Comparison of ENCODE assay signal across 16 mouse cellular contexts in genomic region chr9:114549117-114549516, GRCm38 (mm10). TPM values are rescaled to one million over a fixed set of nuclear protein-coding genes. Genes with fewer than 3 reads are reported as not detected.
DNase-seq lines count a peak whose midpoint lies in the region; ATAC-seq and TF ChIP-seq lines count a peak whose summit lies in the region.
"Had no signal": no experiment of that assay in that cellular context is flagged by ENCODE, and none has a peak within 500 bp of the region (broad histone marks: within the 10 kb centered on the region; RNA-seq: fewer than 3 reads in every experiment).

No protein-coding gene starts in this region.

- H3K27ac ChIP-seq in intestine, embryonic 14.5 days (ENCODE audit: low read depth), result 0 out of 2 replicates have a peak overlapping the region, but pooled peaks have one; percentile 29
- no peak overlapping the region for H3K27ac ChIP-seq in intestine, postnatal 0 days (ENCODE audit: low read depth, low read length)
- H3K27ac ChIP-seq in neural tube, embryonic 11.5 days (ENCODE audit: low read depth, low read length), result no peak overlapping the region
- peak overlapping the region; percentile 81 for H3K27ac ChIP-seq in embryonic facial prominence, embryonic 10.5 days (replicated peaks)
- H3K27ac ChIP-seq in stomach, embryonic 15.5 days, result peak overlapping the region; percentile 83; the same call in 1 of the 2 replicates
- H3K27ac ChIP-seq: midbrain, embryonic 13.5 days; neural tube, embryonic 13.5 days had no signal

- H3K4me2 ChIP-seq in intestine, embryonic 14.5 days (ENCODE audit: low read length), result no peak overlapping the region
- H3K4me2 ChIP-seq in intestine, postnatal 0 days (replicated peaks; ENCODE audit: low read depth), result no peak overlapping the region
- H3K4me2 ChIP-seq in neural tube, embryonic 11.5 days (ENCODE audit: low read depth), result no peak overlapping the region
- no peak overlapping the region for H3K4me2 ChIP-seq in stomach, embryonic 15.5 days
- H3K4me2 ChIP-seq: midbrain, embryonic 13.5 days; neural tube, embryonic 13.5 days had no signal

- no peak for ATAC-seq in intestine, embryonic 14.5 days (replicated peaks; ENCODE audit: low FRiP score, low TSS enrichment, low read depth)
- ATAC-seq in intestine, postnatal 0 days, result no peak
- ATAC-seq in neural tube, embryonic 11.5 days (ENCODE audit: insufficient read depth, low FRiP score, low TSS enrichment), result no peak
- no peak for ATAC-seq in stomach, embryonic 15.5 days (ENCODE audit: insufficient read depth, low FRiP score, low read depth)
- ATAC-seq: midbrain, embryonic 13.5 days had no signal

- H3K4me3 ChIP-seq in intestine, embryonic 14.5 days (ENCODE audit: low read depth, low read length), result no peak overlapping the region
- no peak overlapping the region for H3K4me3 ChIP-seq in intestine, postnatal 0 days (ENCODE audit: low read depth, low read length)
- H3K4me3 ChIP-seq in neural tube, embryonic 11.5 days (ENCODE audit: low read depth, low read length), result no peak overlapping the region
- peak overlapping the region; percentile 37; the same call in 1 of the 2 replicates for H3K4me3 ChIP-seq in embryonic facial prominence, embryonic 10.5 days
- H3K4me3 ChIP-seq in stomach, embryonic 15.5 days (replicated peaks), result no peak overlapping the region
- H3K4me3 ChIP-seq: midbrain, embryonic 13.5 days; neural tube, embryonic 13.5 days had no signal

- no peaks in the 10 kb centered on the region for H3K36me3 ChIP-seq in intestine, embryonic 14.5 days (ENCODE audit: control insufficient read depth, insufficient read depth, low read length)
- H3K36me3 ChIP-seq in intestine, postnatal 0 days (ENCODE audit: control insufficient read depth, insufficient read depth), result no peaks in the 10 kb centered on the region
- no peaks in the 10 kb centered on the region for H3K36me3 ChIP-seq in neural tube, embryonic 11.5 days (ENCODE audit: control insufficient read depth, insufficient read depth, low read length)
- H3K36me3 ChIP-seq in embryonic facial prominence, embryonic 10.5 days (replicated peaks), result peaks cover 28% of the 10 kb centered on the region
- H3K36me3 ChIP-seq in stomach, embryonic 15.5 days, result no peaks in the 10 kb centered on the region
- H3K36me3 ChIP-seq: midbrain, embryonic 13.5 days; neural tube, embryonic 13.5 days had no signal

- no peaks in the 10 kb centered on the region for H3K27me3 ChIP-seq in intestine, embryonic 14.5 days (replicated peaks; ENCODE audit: control insufficient read depth, insufficient read depth, low read length)
- H3K27me3 ChIP-seq in intestine, postnatal 0 days (replicated peaks; ENCODE audit: control insufficient read depth, insufficient read depth, low read length), result no peaks in the 10 kb centered on the region
- H3K27me3 ChIP-seq in neural tube, embryonic 11.5 days (ENCODE audit: control insufficient read depth, insufficient read depth, low read length), result no peaks in the 10 kb centered on the region
- no peaks in the 10 kb centered on the region for H3K27me3 ChIP-seq in embryonic facial prominence, embryonic 10.5 days (replicated peaks; ENCODE audit: low read depth, poor library complexity, severe bottlenecking)
- no peaks in the 10 kb centered on the region for H3K27me3 ChIP-seq in stomach, embryonic 15.5 days (replicated peaks)
- H3K27me3 ChIP-seq: neural tube, embryonic 13.5 days had no signal

- H3K4me1 ChIP-seq in intestine, embryonic 14.5 days (replicated peaks; ENCODE audit: control insufficient read depth, insufficient read depth, low read length), result peaks cover 32% of the 10 kb centered on the region
- H3K4me1 ChIP-seq in intestine, postnatal 0 days (replicated peaks; ENCODE audit: control insufficient read depth, insufficient read depth, low read length), result peaks cover 8% of the 10 kb centered on the region
- H3K4me1 ChIP-seq in neural tube, embryonic 11.5 days (ENCODE audit: control insufficient read depth, insufficient read depth, low read length), result peaks cover 33% of the 10 kb centered on the region
- peaks cover 72% of the 10 kb centered on the region for H3K4me1 ChIP-seq in embryonic facial prominence, embryonic 10.5 days
- peaks cover 24% of the 10 kb centered on the region for H3K4me1 ChIP-seq in stomach, embryonic 15.5 days

- DNase-seq in intestine, embryonic 14.5 days (ENCODE audit: low spot score), result peak; percentile 54
- peak; percentile 49 for DNase-seq in neural tube, embryonic 11.5 days (ENCODE audit: low spot score)
- DNase-seq in neural tube, embryonic 10.5 days (ENCODE audit: extremely low spot score, low spot score), result no peak
- DNase-seq in embryonic facial prominence, embryonic 10.5 days (ENCODE audit: low spot score), result peak; percentile 58
- no peak for DNase-seq in adrenal gland, adult (ENCODE audit: inconsistent age in 2 of 2, low spot score in 1 of 2)
- DNase-seq in ovary, postnatal 14 days (ENCODE audit: low spot score), result no peak
- DNase-seq: cerebellum, adult 18-20 months; heart, adult 18-20 months; heart, postnatal 10 days; left cerebral cortex, postnatal 4 days; lung, postnatal 36 days; thymus, postnatal 14 days had no signal

- TF ChIP-seq CTCF in intestine, postnatal 0 days (IDR thresholded peaks at IDR 0.05; ENCODE audit: low read depth), result no peak

- H3K9ac ChIP-seq in intestine, embryonic 14.5 days (ENCODE audit: low read length), result no peak overlapping the region
- no peak overlapping the region for H3K9ac ChIP-seq in intestine, postnatal 0 days (ENCODE audit: low read depth, low read length)
- no peak overlapping the region for H3K9ac ChIP-seq in neural tube, embryonic 11.5 days (ENCODE audit: low read length)
- no peak overlapping the region for H3K9ac ChIP-seq in stomach, embryonic 15.5 days
- H3K9ac ChIP-seq: midbrain, embryonic 13.5 days; neural tube, embryonic 13.5 days had no signal

- no peaks in the 10 kb centered on the region for H3K9me3 ChIP-seq in intestine, embryonic 14.5 days (ENCODE audit: control insufficient read depth, low read length)
- no peaks in the 10 kb centered on the region for H3K9me3 ChIP-seq in intestine, postnatal 0 days (ENCODE audit: control insufficient read depth)
- H3K9me3 ChIP-seq in neural tube, embryonic 11.5 days (ENCODE audit: control insufficient read depth, low read length), result no peaks in the 10 kb centered on the region
- H3K9me3 ChIP-seq in embryonic facial prominence, embryonic 10.5 days, result no peaks in the 10 kb centered on the region
- H3K9me3 ChIP-seq in stomach, embryonic 15.5 days, result no peaks in the 10 kb centered on the region
- H3K9me3 ChIP-seq: midbrain, embryonic 13.5 days; neural tube, embryonic 13.5 days had no signal

- 30% methylated on average over 5 of the region's 5 CpGs for WGBS in intestine, embryonic 14.5 days
- WGBS in intestine, postnatal 0 days, result 36% methylated on average over 5 of the region's 5 CpGs
- 9% methylated on average over 5 of the region's 5 CpGs for WGBS in neural tube, embryonic 11.5 days
- 11% methylated on average over 5 of the region's 5 CpGs for WGBS in embryonic facial prominence, embryonic 10.5 days
- WGBS in stomach, embryonic 15.5 days, result 55% methylated on average over 5 of the region's 5 CpGs

RNA-seq across cellular contexts. Expression of gene Trim71, which starts 15.1 kb away (rescaled TPM):
- polyA plus RNA-seq in intestine, embryonic 14.5 days (2014; fragmentation: Nextera tagmentation; extraction: Ambion mirVana), result 2.7 and 2.9 TPM in 2 replicates
- polyA plus RNA-seq in intestine, postnatal 0 days (2015; fragmentation: Nextera tagmentation; extraction: Ambion mirVana), result 1.5 and 2.0 TPM in 2 replicates
- polyA plus RNA-seq in neural tube, embryonic 11.5 days (2014; fragmentation: Nextera tagmentation; extraction: Ambion mirVana), result 2.1 and 2.2 TPM in 2 replicates
- polyA plus RNA-seq in embryonic facial prominence, embryonic 10.5 days (2016; fragmentation: Nextera tagmentation; extraction: Ambion mirVana), result 7.8 and 9.4 TPM in 2 replicates
- 2.0 and 2.2 TPM in 2 replicates for polyA plus RNA-seq in stomach, embryonic 15.5 days (2015; fragmentation: Nextera tagmentation; extraction: Ambion mirVana)

RNA-seq across cellular contexts. Expression of gene C130032M10Rik, which starts 33.6 kb away (rescaled TPM):
- 0.46 TPM in 1 of 2 replicates, not detected in the other for polyA plus RNA-seq in intestine, embryonic 14.5 days (2014; fragmentation: Nextera tagmentation; extraction: Ambion mirVana)
- not detected in 2 replicates for polyA plus RNA-seq in intestine, postnatal 0 days (2015; fragmentation: Nextera tagmentation; extraction: Ambion mirVana)
- polyA plus RNA-seq in neural tube, embryonic 11.5 days (2014; fragmentation: Nextera tagmentation; extraction: Ambion mirVana), result not detected in 2 replicates
- 1.0 and 1.2 TPM in 2 replicates for polyA plus RNA-seq in embryonic facial prominence, embryonic 10.5 days (2016; fragmentation: Nextera tagmentation; extraction: Ambion mirVana)
- polyA plus RNA-seq in stomach, embryonic 15.5 days (2015; fragmentation: Nextera tagmentation; extraction: Ambion mirVana), result 0.19 and 0.64 TPM in 2 replicates
- polyA plus RNA-seq: midbrain, embryonic 13.5 days; neural tube, embryonic 13.5 days had no signal

RNA-seq across cellular contexts. Expression of gene Ccr4, which starts 44.4 kb away (rescaled TPM):
- polyA plus RNA-seq in intestine, embryonic 14.5 days (2014; fragmentation: Nextera tagmentation; extraction: Ambion mirVana), result 0.08 TPM in 2 replicates
- polyA plus RNA-seq in intestine, postnatal 0 days (2015; fragmentation: Nextera tagmentation; extraction: Ambion mirVana), result 2.3 TPM in 2 replicates
- 0.08 TPM in 1 of 2 replicates, not detected in the other for polyA plus RNA-seq in neural tube, embryonic 11.5 days (2014; fragmentation: Nextera tagmentation; extraction: Ambion mirVana)
- polyA plus RNA-seq in embryonic facial prominence, embryonic 10.5 days (2016; fragmentation: Nextera tagmentation; extraction: Ambion mirVana), result 0.10 TPM in 1 of 2 replicates, not detected in the other
- 0.04 TPM in 1 of 2 replicates, not detected in the other for polyA plus RNA-seq in stomach, embryonic 15.5 days (2015; fragmentation: Nextera tagmentation; extraction: Ambion mirVana)
- polyA plus RNA-seq: midbrain, embryonic 13.5 days; neural tube, embryonic 13.5 days had no signal

Comparison
In these comparisons a context has a peak if more than half of its experiments do, and no peak if none do; other contexts are left out.
1. DNase-seq: peak in intestine, embryonic 14.5 days (single experiment), neural tube, embryonic 11.5 days (single experiment) and embryonic facial prominence, embryonic 10.5 days (single experiment); none in neural tube, embryonic 10.5 days (single experiment), adrenal gland, adult (0 of 2) and ovary, postnatal 14 days (single experiment).
2. H3K27ac ChIP-seq: peak in intestine, embryonic 14.5 days (single experiment), embryonic facial prominence, embryonic 10.5 days (single experiment) and stomach, embryonic 15.5 days (single experiment); none in intestine, postnatal 0 days (single experiment) and neural tube, embryonic 11.5 days (single experiment).